Mouse (Mus musculus) limb, embryonic 13.5 days (tissue): ENCODE results near the gene Dazap1. TPM values are rescaled to one million over a fixed set of nuclear protein-coding genes. Genes with fewer than 3 reads are reported as not detected.

Source experiments
- ATAC-seq: fragments of 200-750 bp; cut with Nextera tagmentation; 2 replicates; pipeline ENCODE4 v1.8.0; 2017; ENCODE audit warnings: low read depth, moderate number of reproducible peaks, moderate TSS enrichment; ENCODE audit not compliant: low FRiP score
- H3K27ac ChIP-seq: fragments of 300-500 bp; sonication (generic); 2 replicates; pipeline ENCODE4 v1.5.1; 2015; ENCODE audit warnings: inconsistent platforms, mild to moderate bottlenecking, moderate library complexity
- H3K27me3 ChIP-seq: fragments of 300-500 bp; sonication (generic); 2 replicates; pipeline ENCODE4 v1.6.1; 2015; ENCODE audit warnings: mild to moderate bottlenecking, inconsistent platforms
- H3K36me3 ChIP-seq: fragments of 300-500 bp; sonication (generic); 2 replicates; pipeline ENCODE4 v1.6.1; 2015; ENCODE audit warnings: inconsistent platforms, mild to moderate bottlenecking, moderate library complexity
- H3K4me1 ChIP-seq: fragments of 300-500 bp; sonication (generic); 2 replicates; pipeline ENCODE4 v1.6.1; 2015; ENCODE audit warnings: inconsistent platforms
- H3K4me2 ChIP-seq: fragments of 300-500 bp; sonication (generic); replicated peaks from 2 replicates; pipeline ENCODE4 v1.6.1; 2015; ENCODE audit warnings: inconsistent platforms, mild to moderate bottlenecking, moderate library complexity
- H3K4me3 ChIP-seq: fragments of 300-500 bp; sonication (generic); 2 replicates; pipeline ENCODE4 v1.5.1; 2015; ENCODE audit warnings: moderate library complexity, mild to moderate bottlenecking, inconsistent platforms
- H3K9ac ChIP-seq: fragments of 300-500 bp; sonication (generic); 2 replicates; pipeline ENCODE4 v1.6.1; 2015; ENCODE audit warnings: mild to moderate bottlenecking, inconsistent platforms
- H3K9me3 ChIP-seq: fragments of 300-500 bp; sonication (generic); 2 replicates; pipeline ENCODE4 v1.6.1; 2016; ENCODE audit warnings: inconsistent platforms
- WGBS: fragments of 180-500 bp; shearing (Covaris S2); methylation state at CpG from one replicate; pipeline ENCODE4 v1.1.7; 2015; 5-methylcytosine and 5-hydroxymethylcytosine counted together
- polyA plus RNA-seq: library from polyadenylated mRNA; unstranded; fragments of >200 nt; fragmentation: Nextera tagmentation; extraction: Ambion mirVana; gene quantifications from 2 replicates; pipeline ENCODE4 v1.2.1, GENCODE M21; 2015

Dazap1 gene
- polyA plus RNA-seq, 1 experiment from 2014 or later = 67.9 TPM

DNA sequence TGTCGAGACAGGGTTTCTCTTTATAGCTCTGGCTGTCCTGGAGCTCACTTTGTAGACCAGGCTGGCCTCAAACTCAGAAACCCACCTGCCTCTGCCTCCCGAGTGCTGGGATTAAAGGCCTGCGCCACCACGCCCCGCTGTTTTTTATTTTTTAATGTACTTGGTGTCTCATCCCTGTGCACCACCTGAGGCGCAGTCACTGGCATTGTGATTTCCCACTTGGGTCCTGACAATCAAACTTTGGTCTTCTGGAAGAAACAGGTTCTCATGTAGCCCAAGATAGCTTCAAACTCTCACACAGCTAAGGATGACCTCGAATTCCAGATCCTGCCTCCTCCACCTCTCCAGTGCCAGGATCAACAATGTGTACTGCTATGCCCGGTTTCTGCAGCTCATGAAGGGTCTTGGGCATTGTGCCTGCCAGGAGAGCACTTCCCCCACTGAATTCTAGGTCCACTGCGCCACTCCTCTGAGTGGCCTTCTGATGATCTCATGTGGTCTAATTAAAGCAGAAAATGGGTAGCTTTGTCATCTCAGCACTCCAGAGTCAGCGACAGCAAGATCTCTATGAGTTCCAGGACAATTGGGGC, 1.6 kb downstream of the Dazap1 start:
- ATAC-seq = no peak
- H3K4me2 ChIP-seq = no peak overlapping the region
- WGBS = 96% methylated on average over 10 of the region's 10 CpGs
- no peak overlapping the region for H3K9ac ChIP-seq
- peaks cover 55% of the 10 kb centered on the region for H3K4me1 ChIP-seq
- no peak overlapping the region for H3K4me3 ChIP-seq
- no peak overlapping the region for H3K27ac ChIP-seq
- H3K27me3 ChIP-seq = no peaks in the 10 kb centered on the region
- H3K36me3 ChIP-seq = peaks cover 25% of the 10 kb centered on the region
- no peaks in the 10 kb centered on the region for H3K9me3 ChIP-seq

DNA sequence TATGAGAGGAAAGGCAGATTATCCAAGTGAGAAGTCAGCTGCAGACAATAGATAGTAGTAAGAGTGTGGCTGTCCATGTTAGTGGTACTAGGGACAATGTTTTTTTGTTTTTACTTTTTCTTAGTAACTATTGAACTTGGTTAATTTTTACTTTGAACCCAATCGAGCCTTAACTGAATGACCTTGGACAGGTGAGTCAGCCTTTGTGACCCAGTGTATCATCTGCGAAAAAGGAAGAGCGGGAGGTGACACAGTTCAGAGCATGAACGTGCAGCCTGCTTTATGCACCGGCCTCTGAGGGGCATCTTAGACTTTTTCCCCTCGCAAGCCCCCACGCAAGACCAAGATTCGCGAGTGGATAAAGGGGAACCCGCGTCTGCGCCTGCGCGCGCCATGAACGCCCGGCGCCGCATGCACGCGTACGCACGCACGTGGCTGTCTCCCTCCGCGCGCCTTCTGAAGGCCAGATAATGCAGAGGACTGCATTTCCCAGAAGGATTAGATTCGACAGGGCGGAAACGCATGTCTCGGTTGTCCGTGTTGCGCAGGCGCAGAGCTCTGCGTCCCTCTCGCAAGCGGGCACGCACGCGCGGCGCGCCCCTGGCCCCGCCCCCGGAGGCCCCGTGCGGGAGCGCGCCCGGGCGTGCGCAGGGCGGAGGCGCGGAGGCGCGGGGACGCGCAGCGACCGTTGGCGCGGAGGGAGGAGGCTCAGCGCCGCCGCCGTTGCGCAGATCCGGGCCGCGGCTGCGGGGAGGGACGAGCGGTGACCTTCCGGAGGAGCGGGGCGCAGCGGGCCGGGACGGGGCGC, 3.3 kb downstream of the Dazap1 start:
- Histone ChIP-seq H3K4me2 (peak overlapping the region; percentile 87), H3K4me3 (peak overlapping the region; percentile 94), H3K36me3 (peaks cover 20% of the 10 kb centered on the region), H3K27me3 (no peaks in the 10 kb centered on the region), H3K27ac (peak overlapping the region; percentile 67; the same call in 1 of the 2 replicates), H3K9ac (peak overlapping the region; percentile 98), H3K4me1 (peaks cover 63% of the 10 kb centered on the region), H3K9me3 (no peaks in the 10 kb centered on the region)
- 1% methylated on average over 80 of the region's 81 CpGs for whole genome bisulfite sequencing
- ATAC-seq = peak; percentile 46

DNA sequence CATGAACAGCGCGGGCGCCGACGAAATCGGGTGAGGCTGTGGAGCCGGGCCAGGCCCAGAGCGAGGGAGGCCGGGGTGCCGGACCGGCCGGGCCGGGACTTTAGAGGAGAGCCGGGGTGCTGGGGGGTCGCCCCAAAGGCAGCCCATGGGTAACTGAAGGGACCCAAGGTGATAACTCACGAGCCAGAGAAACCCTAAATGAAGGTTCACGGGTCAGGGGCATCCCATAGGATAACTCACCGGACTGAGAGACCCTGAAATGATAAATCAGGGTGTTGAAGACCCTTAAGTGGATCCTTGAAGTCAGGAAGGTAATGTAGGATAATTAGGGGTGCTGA, 3.8 kb downstream of the Dazap1 start:
- H3K9me3 ChIP-seq = no peaks in the 10 kb centered on the region
- H3K4me1 ChIP-seq = peaks cover 60% of the 10 kb centered on the region
- WGBS = under 1% methylated on average over 18 of the region's 18 CpGs
- H3K4me2 ChIP-seq = peak overlapping the region; percentile 87
- H3K27me3 ChIP-seq = no peaks in the 10 kb centered on the region
- peak overlapping the region; percentile 67; the same call in 1 of the 2 replicates for H3K27ac ChIP-seq
- peak overlapping the region; percentile 94 for H3K4me3 ChIP-seq
- ATAC-seq = no peak
- peaks cover 22% of the 10 kb centered on the region for H3K36me3 ChIP-seq
- H3K9ac ChIP-seq = peak overlapping the region; percentile 98

DNA sequence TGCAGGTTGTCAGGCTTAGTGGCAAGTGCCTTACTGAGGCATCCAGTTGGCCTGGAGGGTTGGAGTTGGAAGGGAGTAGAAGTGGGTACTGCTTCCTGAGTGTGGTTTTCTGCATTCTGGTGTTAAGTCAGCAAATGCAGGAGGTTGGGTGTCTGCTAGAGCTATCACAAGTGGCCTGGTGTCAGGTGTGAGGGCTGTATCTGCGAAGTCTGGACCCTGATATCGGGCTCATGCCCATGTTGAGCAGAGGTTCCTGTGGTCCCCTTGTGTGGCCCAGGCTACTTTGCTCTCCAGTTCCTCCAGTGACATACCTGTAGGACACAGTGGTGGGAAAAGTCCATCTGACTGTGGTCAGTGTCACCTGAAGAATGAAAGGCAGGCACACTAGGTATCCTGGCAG, 8.8 kb downstream of the Dazap1 start:
- Histone ChIP-seq H3K4me1 (peaks cover 58% of the 10 kb centered on the region), H3K36me3 (peaks cover 50% of the 10 kb centered on the region), H3K27me3 (no peaks in the 10 kb centered on the region), H3K4me3 (no peak overlapping the region), H3K9ac (peak overlapping the region; percentile 43; the same call in 1 of the 2 replicates), H3K4me2 (no peak overlapping the region), H3K9me3 (no peaks in the 10 kb centered on the region), H3K27ac (no peak overlapping the region)
- WGBS = 95% methylated on average over 2 of the region's 2 CpGs
- ATAC-seq = no peak

DNA sequence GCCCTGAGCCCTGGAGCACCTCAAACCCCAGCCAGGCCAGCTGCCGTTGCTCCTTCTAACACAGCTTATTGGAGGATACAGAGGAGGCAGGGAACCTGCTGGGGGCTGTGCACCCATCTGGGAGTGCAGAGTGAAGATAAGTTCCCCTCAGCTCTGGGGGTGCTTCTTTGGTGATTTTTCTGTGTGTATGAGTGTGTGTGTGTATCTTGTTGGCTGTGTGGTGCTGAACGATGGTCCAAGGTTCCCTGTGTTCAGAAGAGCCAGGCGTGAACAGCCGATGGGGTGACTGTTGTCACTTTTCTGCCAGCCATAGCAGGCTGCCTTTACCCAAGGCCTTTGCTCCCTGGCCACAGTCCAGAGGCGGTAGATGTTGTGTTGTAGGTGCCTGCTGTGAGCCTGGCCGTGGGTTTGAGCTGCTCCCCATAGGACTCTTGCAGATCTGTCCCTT, 9.5 kb downstream of the Dazap1 start:
- ATAC-seq = no peak
- Histone ChIP-seq H3K9ac (peak overlapping the region; percentile 45; the same call in 1 of the 2 replicates), H3K4me3 (no peak overlapping the region), H3K9me3 (no peaks in the 10 kb centered on the region), H3K36me3 (peaks cover 57% of the 10 kb centered on the region), H3K27ac (no peak overlapping the region), H3K4me2 (no peak overlapping the region), H3K4me1 (peaks cover 55% of the 10 kb centered on the region), H3K27me3 (no peaks in the 10 kb centered on the region)
- WGBS = 79% methylated on average over 6 of the region's 6 CpGs

DNA sequence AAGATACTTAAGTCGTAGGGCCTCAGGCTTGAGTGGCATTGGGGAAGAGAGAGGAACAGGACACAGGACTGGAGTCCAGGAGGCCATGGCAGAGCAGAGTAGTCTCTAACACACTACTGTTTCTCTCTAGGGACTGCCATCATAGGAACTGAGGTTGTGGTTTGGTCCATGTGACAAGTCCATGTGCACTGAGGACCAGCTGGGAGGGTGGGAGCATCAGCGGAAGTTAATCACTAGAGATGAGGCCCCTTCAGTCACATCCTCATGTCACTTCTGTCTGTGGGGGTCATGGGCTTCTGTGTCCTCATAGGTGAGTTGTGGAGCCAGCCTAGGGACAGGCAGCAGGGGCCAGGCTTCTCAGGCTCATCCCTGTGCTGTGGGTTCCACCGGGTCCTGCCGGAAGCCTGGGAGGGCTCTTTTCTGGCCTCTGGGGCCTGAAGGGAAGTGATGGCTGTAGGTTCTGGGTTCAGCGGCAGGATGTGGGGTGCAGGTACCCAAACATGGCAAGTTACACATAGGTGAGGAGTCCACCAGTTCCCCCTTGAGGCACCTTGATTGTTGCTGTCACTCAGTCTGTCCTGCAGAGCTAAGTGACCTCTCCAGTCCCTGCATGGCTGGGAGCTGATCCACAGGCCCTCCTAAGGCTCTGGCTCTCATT, 10.0 kb downstream of the Dazap1 start:
- Histone ChIP-seq H3K36me3 (peaks cover 63% of the 10 kb centered on the region), H3K4me3 (no peak overlapping the region), H3K27ac (no peak overlapping the region), H3K9ac (peak overlapping the region; percentile 45), H3K4me2 (no peak overlapping the region), H3K27me3 (no peaks in the 10 kb centered on the region), H3K4me1 (peaks cover 50% of the 10 kb centered on the region), H3K9me3 (no peaks in the 10 kb centered on the region)
- 92% methylated on average over 5 of the region's 5 CpGs for WGBS
- no peak for ATAC-seq

DNA sequence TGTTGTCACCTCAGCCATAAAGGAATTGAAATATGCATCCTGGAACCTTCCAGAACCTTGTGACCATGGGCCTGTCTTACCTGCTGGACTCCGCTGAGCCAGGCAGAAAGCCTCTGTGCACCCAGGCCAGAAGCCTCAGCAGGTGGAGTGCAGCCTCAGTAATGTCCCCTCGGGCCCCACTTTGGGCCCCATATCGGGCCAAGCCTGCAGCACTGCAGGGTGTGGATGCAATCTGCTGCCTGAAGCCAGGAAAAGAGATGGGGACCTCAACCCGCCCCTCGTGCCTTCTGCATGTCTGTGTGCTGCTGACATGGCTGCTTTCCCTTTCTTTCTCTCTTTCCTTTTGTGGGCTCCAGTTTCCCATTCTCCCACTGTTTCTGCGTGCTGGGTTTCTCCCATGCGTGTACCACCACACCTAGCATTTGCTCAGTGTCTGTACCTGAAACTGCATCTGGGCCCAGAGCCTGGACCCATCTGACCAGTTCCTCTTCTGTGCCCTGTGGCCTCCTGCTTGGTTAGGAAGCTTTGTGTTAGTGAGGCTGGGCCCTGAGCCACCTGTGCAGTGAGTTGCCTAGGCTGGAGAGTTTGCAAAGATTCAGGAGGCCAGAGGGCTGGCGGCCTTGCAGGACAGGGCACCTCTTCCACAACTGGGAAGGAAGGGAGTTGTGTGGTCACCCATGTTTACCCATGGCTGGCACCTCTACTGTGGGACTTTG, 10.7 kb downstream of the Dazap1 start:
- H3K4me2 ChIP-seq = no peak overlapping the region
- no peaks in the 10 kb centered on the region for H3K27me3 ChIP-seq
- H3K36me3 ChIP-seq = peaks cover 67% of the 10 kb centered on the region
- no peak overlapping the region; the same call in none of the 2 replicates for H3K9ac ChIP-seq
- H3K9me3 ChIP-seq = no peaks in the 10 kb centered on the region
- no peak overlapping the region for H3K4me3 ChIP-seq
- no peak for ATAC-seq
- WGBS = 89% methylated on average over 8 of the region's 8 CpGs
- H3K27ac ChIP-seq = no peak overlapping the region; the same call in 1 of the 2 replicates
- peaks cover 42% of the 10 kb centered on the region for H3K4me1 ChIP-seq

DNA sequence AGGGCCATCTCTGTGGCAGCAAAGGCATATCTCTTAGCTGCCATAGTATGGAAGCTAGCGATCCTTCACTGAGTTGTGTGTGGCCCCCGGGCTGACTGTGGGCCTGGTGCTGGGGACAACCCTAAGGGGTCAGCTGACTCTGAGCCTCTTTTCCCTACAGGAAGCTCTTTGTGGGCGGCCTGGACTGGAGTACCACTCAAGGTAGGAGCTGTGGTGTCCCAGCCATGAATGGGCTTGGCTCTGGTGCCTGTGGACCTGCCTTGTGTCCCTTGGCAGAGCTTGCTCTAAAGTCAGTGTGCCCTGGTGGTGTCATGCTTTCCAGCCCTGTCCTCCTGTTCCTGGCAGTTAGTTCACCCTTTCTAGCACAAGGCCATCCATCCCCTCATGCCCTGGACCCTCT, 12.6 kb downstream of the Dazap1 start:
- no peak overlapping the region for H3K9ac ChIP-seq
- H3K4me1 ChIP-seq = peaks cover 25% of the 10 kb centered on the region
- 94% methylated on average over 3 of the region's 3 CpGs for WGBS
- no peak for ATAC-seq
- H3K36me3 ChIP-seq = peaks cover 72% of the 10 kb centered on the region
- H3K9me3 ChIP-seq = no peaks in the 10 kb centered on the region
- H3K27me3 ChIP-seq = no peaks in the 10 kb centered on the region
- H3K4me2 ChIP-seq = no peak overlapping the region
- no peak overlapping the region for H3K27ac ChIP-seq
- no peak overlapping the region for H3K4me3 ChIP-seq

DNA sequence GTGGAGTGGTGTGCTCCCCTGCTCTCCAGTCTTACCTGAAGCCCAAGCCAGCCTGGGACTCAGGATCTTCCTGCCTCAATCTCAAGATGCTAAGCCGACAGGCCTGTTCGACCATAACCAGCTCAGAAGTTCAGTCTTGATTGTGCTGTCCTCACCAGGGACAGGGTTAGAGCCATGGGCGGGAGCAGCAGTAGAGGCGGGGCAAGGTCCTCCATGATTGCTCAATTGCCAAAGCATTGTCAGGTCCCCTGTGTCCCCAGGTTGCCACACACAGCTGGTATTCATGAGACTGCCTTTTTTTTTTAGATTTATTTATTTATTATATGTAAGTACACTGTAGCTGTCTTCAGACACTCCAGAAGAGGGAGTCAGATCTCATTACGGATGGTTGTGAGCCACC, 15.0 kb downstream of the Dazap1 start:
- no peak for ATAC-seq
- no peaks in the 10 kb centered on the region for H3K9me3 ChIP-seq
- 85% methylated on average over 5 of the region's 5 CpGs for WGBS

DNA sequence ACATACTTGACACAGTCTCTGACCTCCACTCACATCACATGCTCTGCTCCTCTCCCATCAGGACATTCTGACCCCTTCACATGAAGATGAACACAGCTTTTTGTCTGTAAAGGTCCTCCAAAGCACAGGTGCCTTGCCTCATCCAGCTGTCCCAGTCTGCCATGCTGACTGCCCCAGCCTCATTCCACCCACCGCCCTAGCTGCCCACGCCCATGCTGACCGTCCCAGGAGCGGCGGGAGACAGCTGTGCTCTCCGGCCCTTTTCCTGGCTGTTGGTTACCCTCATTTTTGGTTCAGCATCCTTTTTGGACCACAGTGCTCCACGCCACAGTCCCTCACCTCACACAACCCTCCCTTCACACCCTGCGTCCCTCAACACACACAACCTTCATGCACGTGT, 17.1 kb downstream of the Dazap1 start:
- Histone ChIP-seq H3K9ac (no peak overlapping the region), H3K36me3 (peaks cover 97% of the 10 kb centered on the region), H3K9me3 (no peaks in the 10 kb centered on the region), H3K27me3 (no peaks in the 10 kb centered on the region), H3K4me2 (no peak overlapping the region), H3K4me1 (no peaks in the 10 kb centered on the region), H3K4me3 (no peak overlapping the region), H3K27ac (no peak overlapping the region)
- ATAC-seq = no peak
- 97% methylated on average over 9 of the region's 9 CpGs for WGBS

More for the DNA sequence above, 15.0 kb downstream of the Dazap1 start:
- Histone ChIP-seq H3K36me3 (peaks cover 84% of the 10 kb centered on the region), H3K4me1 (peaks cover 5% of the 10 kb centered on the region; the same call in 1 of the 2 replicates), H3K9ac (no peak overlapping the region), H3K27me3 (no peaks in the 10 kb centered on the region), H3K27ac (no peak overlapping the region), H3K4me2 (no peak overlapping the region), H3K4me3 (no peak overlapping the region)

DNA sequence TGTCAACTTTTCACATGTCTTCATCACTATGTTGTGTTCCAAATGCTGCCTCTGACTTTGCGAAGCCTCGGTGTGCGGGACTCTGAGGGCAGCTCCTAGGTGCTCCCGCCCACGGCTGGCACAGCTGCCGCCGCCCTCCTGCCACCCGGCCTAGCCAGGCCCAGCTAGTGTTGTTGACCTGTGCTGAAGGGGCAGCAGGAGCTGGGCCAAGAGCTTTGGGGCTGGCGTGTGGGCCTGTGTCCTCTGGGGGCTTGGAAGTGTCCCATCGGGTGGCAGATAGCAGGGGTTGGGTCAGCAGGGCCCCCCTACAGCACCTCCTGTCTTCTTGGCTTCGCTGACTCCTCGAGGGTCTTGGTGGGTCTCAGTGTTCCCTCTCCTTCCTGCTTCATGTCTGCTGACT, 18.0 kb downstream of the Dazap1 start:
- 94% methylated on average over 12 of the region's 12 CpGs for WGBS
- H3K36me3 ChIP-seq = peaks cover 97% of the 10 kb centered on the region

DNA sequence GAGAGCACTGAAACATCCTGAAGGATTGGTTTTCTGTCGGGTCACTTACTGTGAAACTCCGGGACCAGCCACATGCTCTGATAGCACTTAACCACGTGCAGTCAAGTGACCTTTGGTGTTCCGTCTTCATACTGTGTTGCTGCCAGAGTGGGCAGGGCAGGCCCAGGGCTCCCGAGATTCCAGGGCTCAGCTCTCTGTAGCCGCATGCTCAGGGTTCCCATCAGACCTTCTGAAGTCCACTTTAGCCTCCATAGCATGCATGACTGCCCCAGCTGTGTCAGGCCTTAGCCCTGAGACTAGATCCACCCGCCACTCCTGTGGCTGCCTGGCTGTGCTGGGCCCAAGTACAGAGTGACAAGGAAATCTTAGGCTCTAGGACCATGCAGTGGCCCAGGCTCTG, 20.0 kb downstream of the Dazap1 start:
- no peaks in the 10 kb centered on the region for H3K4me1 ChIP-seq
- no peak overlapping the region for H3K4me2 ChIP-seq
- no peaks in the 10 kb centered on the region for H3K27me3 ChIP-seq
- ATAC-seq = no peak
- no peak overlapping the region for H3K4me3 ChIP-seq
- peaks cover 96% of the 10 kb centered on the region for H3K36me3 ChIP-seq
- H3K27ac ChIP-seq = no peak overlapping the region
- H3K9ac ChIP-seq = no peak overlapping the region
- WGBS = 85% methylated on average over 7 of the region's 7 CpGs
- H3K9me3 ChIP-seq = no peaks in the 10 kb centered on the region

More for the DNA sequence above, 18.0 kb downstream of the Dazap1 start:
- no peak for ATAC-seq
- Histone ChIP-seq H3K4me1 (no peaks in the 10 kb centered on the region), H3K4me3 (no peak overlapping the region), H3K27me3 (no peaks in the 10 kb centered on the region), H3K4me2 (no peak overlapping the region), H3K27ac (no peak overlapping the region), H3K9ac (no peak overlapping the region), H3K9me3 (no peaks in the 10 kb centered on the region)
